Mouse (Mus musculus): ENCODE data around the gene Tmem91. TPM values are rescaled to one million over a fixed set of nuclear protein-coding genes. Genes with fewer than 3 reads are reported as not detected.
A peak's percentile ranks its signal among the peaks of the same experiment; 100 is the strongest.
"Not testable (repeated sequence)": the region's sequence is repeated elsewhere in the genome, so short reads cannot be mapped to it uniquely, and the experiment has no call there.

Gene Tmem91
- 61.6 and 90.5 TPM in 2 replicates for polyA plus RNA-seq (2015; fragmentation: Nextera tagmentation; extraction: Ambion mirVana)

DNA sequence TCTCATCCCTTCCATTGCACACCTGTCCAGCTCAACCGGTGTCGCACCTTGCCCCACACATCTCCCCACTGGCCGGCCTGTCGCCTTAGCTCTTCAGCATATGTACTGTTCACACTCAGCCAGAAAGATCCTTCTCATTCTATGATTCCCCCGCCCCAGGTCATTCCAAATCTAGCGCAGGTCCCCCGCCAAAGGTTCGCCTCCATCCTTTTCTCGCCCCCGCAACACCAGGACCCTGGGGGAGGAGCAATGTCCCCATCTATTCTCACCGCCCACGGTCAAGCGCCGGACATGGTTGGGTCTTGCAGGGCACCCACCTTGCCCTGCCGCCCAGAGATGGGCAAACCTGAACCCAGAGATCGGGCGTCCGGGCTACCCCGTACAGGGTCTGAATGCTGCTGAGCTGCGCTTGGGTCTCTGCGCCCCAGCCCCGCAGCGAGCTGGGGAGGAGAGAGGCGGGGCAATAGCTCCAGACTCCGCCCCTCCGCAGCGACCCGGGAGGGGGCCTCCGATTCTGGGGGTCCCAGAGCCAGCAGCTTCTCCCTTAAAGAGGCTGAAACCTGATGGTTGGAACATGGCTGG lies at the start of gene Tmem91:
Gene Tmem91, minus strand, starts transcription at position 448 of the 582 bp plus-strand sequence.
- WGBS: 3% methylated on average over 29 of the region's 29 CpGs
- Histone ChIP-seq H3K4me3 (ENCODE audit: low read depth, low read length) (peak within 1 kb of the TSS; percentile 55), H3K9ac (ENCODE audit: low read depth, low read length) (peak within 1 kb of the TSS; percentile 76), H3K4me2 (ENCODE audit: low read length) (peak within 1 kb of the TSS; percentile 63), H3K27me3 (ENCODE audit: control insufficient read depth, insufficient read depth, low read depth, low read length) (peaks cover 18% of the 10 kb centered on the region), H3K9me3 (replicated peaks; ENCODE audit: control insufficient read depth, low read length, poor library complexity, severe bottlenecking) (no peaks in the 10 kb centered on the region), H3K36me3 (ENCODE audit: control insufficient read depth, insufficient read depth, low read length) (no peaks in the 10 kb centered on the region; the same call in 1 of the 2 replicates), H3K27ac (ENCODE audit: low read length) (no peak within 1 kb of the TSS), H3K4me1 (ENCODE audit: control insufficient read depth, insufficient read depth, low read length) (peaks cover 5% of the 10 kb centered on the region)
- peak; percentile 61 for ATAC-seq

- H3K27ac ChIP-seq (ENCODE audit: low read length); H3K27me3 ChIP-seq (ENCODE audit: control insufficient read depth, insufficient read depth, low read depth, low read length); H3K4me2 ChIP-seq (ENCODE audit: low read length); H3K4me3 ChIP-seq (ENCODE audit: low read depth, low read length); H3K9me3 ChIP-seq (replicated peaks; ENCODE audit: control insufficient read depth, low read length, poor library complexity, severe bottlenecking); ATAC-seq; H3K9ac ChIP-seq (ENCODE audit: low read depth, low read length): not testable (repeated sequence)
- peaks cover 49% of the 10 kb centered on the region for H3K36me3 ChIP-seq (ENCODE audit: control insufficient read depth, insufficient read depth, low read length)
- H3K4me1 ChIP-seq (ENCODE audit: control insufficient read depth, insufficient read depth, low read length): peaks cover 16% of the 10 kb centered on the region
Observed at GRCm38 (mm10) chr7:25721776-25722175, 46.8 kb upstream of the Tmem91 start.

DNA sequence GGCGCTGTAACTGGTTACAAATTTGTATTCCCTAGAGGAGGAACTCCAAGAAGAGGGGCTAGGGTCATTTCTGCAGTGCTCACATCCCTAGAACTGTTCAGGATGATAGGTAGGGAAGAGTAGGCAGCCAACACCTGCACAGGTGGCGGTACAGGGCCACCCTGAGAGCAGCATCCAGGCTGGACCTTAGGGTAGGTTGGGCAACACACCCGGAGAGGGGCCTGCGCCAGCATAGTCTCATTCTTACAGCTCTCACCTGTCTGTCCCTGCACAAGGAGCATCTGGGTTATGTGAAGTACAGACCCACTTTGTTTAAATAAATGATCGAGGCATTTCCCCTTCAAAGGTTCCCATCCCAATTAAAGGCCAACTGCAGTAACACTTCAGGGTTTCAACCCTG lies 45.8 kb upstream of the Tmem91 start:
- H3K9me3 ChIP-seq (replicated peaks; ENCODE audit: control insufficient read depth, low read length, poor library complexity, severe bottlenecking): no peaks in the 10 kb centered on the region
- H3K4me1 ChIP-seq (ENCODE audit: control insufficient read depth, insufficient read depth, low read length): peaks cover 16% of the 10 kb centered on the region
- H3K9ac ChIP-seq (ENCODE audit: low read depth, low read length): no peak overlapping the region
- peaks cover 48% of the 10 kb centered on the region for H3K36me3 ChIP-seq (ENCODE audit: control insufficient read depth, insufficient read depth, low read length)
- WGBS: 99% methylated on average over 5 of the region's 5 CpGs
- H3K27ac ChIP-seq (ENCODE audit: low read length): no peak overlapping the region
- no peaks in the 10 kb centered on the region for H3K27me3 ChIP-seq (ENCODE audit: control insufficient read depth, insufficient read depth, low read depth, low read length)
- ATAC-seq: no peak
- no peak overlapping the region for H3K4me2 ChIP-seq (ENCODE audit: low read length)
- H3K4me3 ChIP-seq (ENCODE audit: low read depth, low read length): no peak overlapping the region

GRCm38 (mm10) chr7:25719761-25720610 lies 45.0 kb upstream of the Tmem91 start:
- WGBS: 64% methylated on average over 10 of the region's 10 CpGs
- Histone ChIP-seq H3K4me1 (ENCODE audit: control insufficient read depth, insufficient read depth, low read length) (peaks cover 16% of the 10 kb centered on the region), H3K9ac (ENCODE audit: low read depth, low read length) (no peak overlapping the region), H3K36me3 (ENCODE audit: control insufficient read depth, insufficient read depth, low read length) (peaks cover 46% of the 10 kb centered on the region), H3K9me3 (replicated peaks; ENCODE audit: control insufficient read depth, low read length, poor library complexity, severe bottlenecking) (no peaks in the 10 kb centered on the region), H3K4me3 (ENCODE audit: low read depth, low read length) (no peak overlapping the region), H3K27me3 (ENCODE audit: control insufficient read depth, insufficient read depth, low read depth, low read length) (no peaks in the 10 kb centered on the region), H3K27ac (ENCODE audit: low read length) (no peak overlapping the region), H3K4me2 (ENCODE audit: low read length) (peak overlapping the region; percentile 70; the same call in 1 of the 2 replicates)
- peak; percentile 27; the same call in 1 of the 2 replicates for ATAC-seq

DNA sequence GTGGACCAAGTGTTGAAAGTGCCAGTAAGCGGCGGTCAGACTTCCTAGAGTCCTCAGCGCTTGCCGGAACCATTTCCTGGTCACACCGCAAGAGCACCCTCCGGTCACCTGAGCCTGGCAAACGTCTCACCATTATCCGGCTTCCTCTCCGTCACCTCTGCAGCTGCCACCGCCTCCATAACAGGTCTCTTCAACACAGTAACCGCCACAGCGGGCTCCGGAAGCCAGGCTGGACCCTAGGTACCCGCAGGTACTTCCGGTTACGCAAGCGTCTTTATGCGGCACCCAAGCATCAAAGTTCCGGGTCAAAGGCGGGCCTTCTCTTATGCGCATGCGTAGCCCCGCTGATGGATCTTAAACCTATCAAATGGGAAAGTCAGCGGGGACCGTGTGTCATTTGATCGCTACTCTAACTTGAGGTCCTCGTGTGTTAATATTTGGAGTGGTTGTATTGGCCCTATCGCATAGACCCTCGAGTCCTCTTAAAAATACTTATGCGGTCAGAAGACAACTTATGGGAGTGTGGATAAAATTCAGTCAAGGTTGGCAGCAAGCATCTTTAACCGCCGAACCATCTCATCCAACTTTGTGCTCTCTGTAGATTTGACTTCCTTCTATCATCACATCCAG lies 43.9 kb upstream of the Tmem91 start, which contains the start of gene Ccdc97:
Gene Ccdc97, minus strand, starts transcription at position 301 of the 630 bp plus-strand sequence.
- Histone ChIP-seq H3K9ac (ENCODE audit: low read depth, low read length) (peak within 1 kb of the TSS; percentile 74), H3K9me3 (replicated peaks; ENCODE audit: control insufficient read depth, low read length, poor library complexity, severe bottlenecking) (no peaks in the 10 kb centered on the region), H3K27ac (ENCODE audit: low read length) (peak within 1 kb of the TSS; percentile 82), H3K4me1 (ENCODE audit: control insufficient read depth, insufficient read depth, low read length) (peaks cover 16% of the 10 kb centered on the region), H3K4me2 (ENCODE audit: low read length) (peak within 1 kb of the TSS; percentile 70), H3K4me3 (ENCODE audit: low read depth, low read length) (peak within 1 kb of the TSS; percentile 66), H3K36me3 (ENCODE audit: control insufficient read depth, insufficient read depth, low read length) (peaks cover 45% of the 10 kb centered on the region), H3K27me3 (ENCODE audit: control insufficient read depth, insufficient read depth, low read depth, low read length) (no peaks in the 10 kb centered on the region)
- peak; percentile 87 for ATAC-seq
- WGBS: 4% methylated on average over 32 of the region's 32 CpGs

- H3K27me3 ChIP-seq (ENCODE audit: control insufficient read depth, insufficient read depth, low read depth, low read length): no peaks in the 10 kb centered on the region
- peaks cover 16% of the 10 kb centered on the region for H3K4me1 ChIP-seq (ENCODE audit: control insufficient read depth, insufficient read depth, low read length)
- H3K9ac ChIP-seq (ENCODE audit: low read depth, low read length): no peak overlapping the region
- no peak overlapping the region for H3K27ac ChIP-seq (ENCODE audit: low read length)
- H3K9me3 ChIP-seq (replicated peaks; ENCODE audit: control insufficient read depth, low read length, poor library complexity, severe bottlenecking): no peaks in the 10 kb centered on the region
- H3K4me3 ChIP-seq (ENCODE audit: low read depth, low read length): no peak overlapping the region
- no peak for ATAC-seq
- 79% methylated on average over 3 of the region's 3 CpGs for WGBS
- peaks cover 38% of the 10 kb centered on the region for H3K36me3 ChIP-seq (ENCODE audit: control insufficient read depth, insufficient read depth, low read length)
- peak overlapping the region; percentile 70; the same call in 1 of the 2 replicates for H3K4me2 ChIP-seq (ENCODE audit: low read length)
Observed at GRCm38 (mm10) chr7:25717478-25717877, 42.5 kb upstream of the Tmem91 start.

- Histone ChIP-seq H3K36me3 (ENCODE audit: control insufficient read depth, insufficient read depth, low read length) (peaks cover 30% of the 10 kb centered on the region), H3K27ac (ENCODE audit: low read length) (no peak overlapping the region), H3K9ac (ENCODE audit: low read depth, low read length) (no peak overlapping the region), H3K4me2 (ENCODE audit: low read length) (no peak overlapping the region), H3K27me3 (ENCODE audit: control insufficient read depth, insufficient read depth, low read depth, low read length) (no peaks in the 10 kb centered on the region), H3K4me1 (ENCODE audit: control insufficient read depth, insufficient read depth, low read length) (peaks cover 17% of the 10 kb centered on the region), H3K4me3 (ENCODE audit: low read depth, low read length) (no peak overlapping the region), H3K9me3 (replicated peaks; ENCODE audit: control insufficient read depth, low read length, poor library complexity, severe bottlenecking) (no peaks in the 10 kb centered on the region)
- no peak for ATAC-seq
- WGBS: 95% methylated on average over 22 of the region's 22 CpGs
Observed at GRCm38 (mm10) chr7:25715731-25716271, 40.8 kb upstream of the Tmem91 start.

DNA sequence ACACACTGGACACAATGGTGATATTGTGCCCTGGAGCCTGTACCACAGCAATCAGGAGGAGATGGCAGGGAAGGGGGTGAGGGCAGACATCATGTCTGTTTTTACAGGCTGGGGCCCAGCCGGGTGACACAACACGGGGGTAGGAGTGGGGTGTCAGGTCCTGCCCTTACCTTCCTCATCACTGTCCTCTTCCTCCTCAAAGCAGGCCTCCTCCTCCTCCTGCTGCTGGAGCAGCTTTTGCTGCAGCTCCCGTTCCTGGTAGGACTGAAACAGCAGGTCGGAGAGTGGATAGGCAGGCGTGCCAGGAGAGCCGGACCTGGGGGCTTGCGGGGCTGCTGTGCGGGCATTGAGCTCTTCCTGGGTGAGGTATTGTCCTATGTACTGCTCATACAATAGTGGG lies 39.6 kb upstream of the Tmem91 start:
- WGBS: 95% methylated on average over 8 of the region's 8 CpGs

More for the DNA sequence above, 39.6 kb upstream of the Tmem91 start:
- H3K4me2 ChIP-seq (ENCODE audit: low read length): no peak overlapping the region
- no peaks in the 10 kb centered on the region for H3K9me3 ChIP-seq (replicated peaks; ENCODE audit: control insufficient read depth, low read length, poor library complexity, severe bottlenecking)
- H3K9ac ChIP-seq (ENCODE audit: low read depth, low read length): no peak overlapping the region
- H3K4me3 ChIP-seq (ENCODE audit: low read depth, low read length): no peak overlapping the region
- H3K27ac ChIP-seq (ENCODE audit: low read length): no peak overlapping the region
- no peaks in the 10 kb centered on the region for H3K27me3 ChIP-seq (ENCODE audit: control insufficient read depth, insufficient read depth, low read depth, low read length)
- peaks cover 27% of the 10 kb centered on the region for H3K36me3 ChIP-seq (ENCODE audit: control insufficient read depth, insufficient read depth, low read length)
- H3K4me1 ChIP-seq (ENCODE audit: control insufficient read depth, insufficient read depth, low read length): peaks cover 26% of the 10 kb centered on the region
- no peak for ATAC-seq

Measured in midbrain, embryonic 16.5 days (tissue).